Mouse (Mus musculus): ENCODE data around the gene Samd11. TPM values are rescaled to one million over a fixed set of nuclear protein-coding genes. Genes with fewer than 3 reads are reported as not detected.

The Samd11 gene
- polyA plus RNA-seq (2012; rRNA removed) = 14.8 and 17.3 TPM in 2 replicates

DNA sequence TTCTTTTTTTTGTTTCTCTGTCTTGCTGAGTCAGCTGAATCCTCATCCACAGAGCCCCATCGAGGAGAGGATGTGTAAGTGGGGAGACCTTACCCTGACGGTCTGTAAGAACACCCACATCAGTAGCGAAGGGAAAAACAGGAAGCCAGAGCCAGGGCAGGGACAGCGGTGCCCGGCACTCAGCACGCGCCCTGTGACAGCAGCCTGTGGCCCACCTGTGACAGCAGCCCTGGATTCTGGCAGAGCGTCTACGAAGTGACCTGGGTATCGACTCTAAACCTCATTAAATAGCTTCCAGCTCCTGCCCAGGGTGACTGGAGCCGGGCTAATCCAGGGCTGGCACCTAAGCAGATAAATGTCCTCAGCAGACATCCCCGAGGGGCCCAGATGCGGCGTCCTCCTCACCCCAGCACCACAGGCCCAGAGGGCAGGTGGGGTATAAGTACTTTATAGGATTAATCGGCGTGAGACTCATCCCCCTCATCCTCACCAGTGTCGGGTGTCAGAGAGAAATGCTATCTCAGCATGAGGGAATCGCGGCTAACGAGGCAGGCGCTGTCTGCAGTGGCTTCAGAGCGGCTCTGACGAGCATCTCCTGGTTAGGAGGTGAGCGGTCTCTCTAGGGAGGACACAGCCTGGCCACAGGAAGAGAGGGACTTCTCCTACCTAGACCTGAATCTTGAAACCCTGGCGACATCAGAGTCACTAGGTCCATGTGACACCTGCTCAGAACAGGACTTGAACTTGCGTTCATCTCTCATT is at the start of gene Samd11:
TSS of gene Samd11 (minus strand) at position 580 of the 762 bp plus-strand sequence.
- 7% methylated on average over 26 of the region's 26 CpGs for WGBS
- Histone ChIP-seq H3K27ac (ENCODE audit: insufficient read depth, low read length) (peak within 1 kb of the TSS; percentile 49; the same call in 1 of the 2 replicates), H3K4me1 (ENCODE audit: control insufficient read depth, insufficient read depth, insufficient read length) (peaks cover 12% of the 10 kb centered on the region), H3K4me3 (ENCODE audit: extremely low read depth, insufficient read depth, insufficient read length) (peak within 1 kb of the TSS; percentile 47), H3K27me3 (ENCODE audit: control insufficient read depth, insufficient read depth, low read length) (peaks cover 13% of the 10 kb centered on the region), H3K36me3 (ENCODE audit: control insufficient read depth, insufficient read depth, low read length) (no peaks in the 10 kb centered on the region)
- TF ChIP-seq CTCF (IDR thresholded peaks at IDR 0.05; ENCODE audit: extremely low read depth, insufficient read depth, insufficient read length, insufficient replicate concordance) = no peak
- TF ChIP-seq POLR2A (IDR thresholded peaks at IDR 0.05; ENCODE audit: low read depth, low read length) = no peak
- no peak for DNase-seq (ENCODE audit: low read depth in 1 of 2, low spot score in 2 of 2)

DNA sequence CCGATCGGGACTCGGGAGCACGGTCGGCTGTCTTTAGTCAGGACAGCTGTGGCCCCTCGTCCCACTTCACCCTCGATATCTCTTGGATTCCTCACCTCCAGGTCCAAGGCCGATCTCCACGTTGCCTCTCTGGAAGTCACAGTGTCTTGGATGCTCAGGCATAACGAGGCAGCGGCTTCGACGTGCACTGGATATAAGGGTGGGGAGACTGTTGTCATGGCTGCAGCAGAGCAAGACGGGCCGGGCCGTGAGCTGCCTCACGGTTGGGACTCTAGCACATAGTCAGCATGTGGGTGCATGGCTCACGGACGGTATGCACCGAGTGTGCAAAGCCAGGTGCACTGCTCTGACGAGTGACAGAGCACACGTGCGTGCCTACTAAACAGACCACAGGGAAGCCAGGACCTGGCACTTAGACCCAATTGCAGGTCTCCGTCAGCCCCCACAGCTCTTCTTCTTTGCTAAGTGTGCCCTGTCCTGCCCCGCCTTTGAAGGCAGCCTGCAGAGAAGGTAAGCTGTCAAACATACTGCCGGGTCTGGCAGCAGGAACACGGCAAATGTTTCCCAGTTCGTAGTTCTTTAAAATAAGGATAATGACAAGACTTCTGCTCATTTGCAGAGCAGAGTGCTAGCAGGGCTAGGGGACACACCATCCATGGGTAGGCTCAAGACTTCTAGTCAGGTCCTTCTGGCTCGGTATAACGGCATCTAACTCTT is 938 bp downstream of the Samd11 start:
- TF ChIP-seq CTCF (IDR thresholded peaks at IDR 0.05; ENCODE audit: extremely low read depth, insufficient read depth, insufficient read length, insufficient replicate concordance) (no peak), POLR2A (IDR thresholded peaks at IDR 0.05; ENCODE audit: low read depth, low read length) (no peak)
- Histone ChIP-seq H3K36me3 (ENCODE audit: control insufficient read depth, insufficient read depth, low read length) (no peaks in the 10 kb centered on the region), H3K27me3 (ENCODE audit: control insufficient read depth, insufficient read depth, low read length) (peaks cover 13% of the 10 kb centered on the region), H3K27ac (ENCODE audit: insufficient read depth, low read length) (peak overlapping the region; percentile 49; the same call in 1 of the 2 replicates), H3K4me1 (ENCODE audit: control insufficient read depth, insufficient read depth, insufficient read length) (peaks cover 12% of the 10 kb centered on the region), H3K4me3 (ENCODE audit: extremely low read depth, insufficient read depth, insufficient read length) (peak overlapping the region; percentile 47)
- WGBS = 6% methylated on average over 26 of the region's 30 CpGs
- DNase-seq (ENCODE audit: low read depth in 1 of 2, low spot score in 2 of 2) = no peak

DNA sequence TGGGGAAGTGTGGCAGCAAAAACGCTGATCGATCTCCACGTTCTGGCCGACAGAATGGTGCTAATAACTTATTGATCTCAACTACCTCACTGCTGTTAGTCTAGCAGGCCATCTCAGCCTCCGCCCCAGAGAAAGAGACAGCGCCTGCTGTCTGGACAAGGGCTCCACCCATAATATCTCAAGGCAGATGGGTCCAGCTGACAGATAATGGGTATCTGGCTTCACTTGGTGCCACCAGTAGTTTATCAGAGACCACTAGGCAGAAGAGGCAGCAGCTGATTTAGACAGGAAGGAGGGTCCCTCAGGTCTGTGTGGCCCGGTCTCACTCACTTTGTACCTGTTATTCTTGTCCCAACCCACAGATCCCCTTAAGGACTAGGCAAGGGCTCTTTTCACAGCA is 2.4 kb downstream of the Samd11 start:
- Histone ChIP-seq H3K4me3 (ENCODE audit: extremely low read depth, insufficient read depth, insufficient read length) (no peak overlapping the region), H3K27ac (ENCODE audit: insufficient read depth, low read length) (no peak overlapping the region; the same call in 1 of the 2 replicates), H3K27me3 (ENCODE audit: control insufficient read depth, insufficient read depth, low read length) (peaks cover 13% of the 10 kb centered on the region), H3K4me1 (ENCODE audit: control insufficient read depth, insufficient read depth, insufficient read length) (peaks cover 12% of the 10 kb centered on the region), H3K36me3 (ENCODE audit: control insufficient read depth, insufficient read depth, low read length) (peaks cover 3% of the 10 kb centered on the region)
- 40% methylated on average over 7 of the region's 7 CpGs for WGBS
- TF ChIP-seq CTCF (IDR thresholded peaks at IDR 0.05; ENCODE audit: extremely low read depth, insufficient read depth, insufficient read length, insufficient replicate concordance) (no peak), POLR2A (IDR thresholded peaks at IDR 0.05; ENCODE audit: low read depth, low read length) (no peak)
- no peak for DNase-seq (ENCODE audit: low read depth in 1 of 2, low spot score in 2 of 2)

DNA sequence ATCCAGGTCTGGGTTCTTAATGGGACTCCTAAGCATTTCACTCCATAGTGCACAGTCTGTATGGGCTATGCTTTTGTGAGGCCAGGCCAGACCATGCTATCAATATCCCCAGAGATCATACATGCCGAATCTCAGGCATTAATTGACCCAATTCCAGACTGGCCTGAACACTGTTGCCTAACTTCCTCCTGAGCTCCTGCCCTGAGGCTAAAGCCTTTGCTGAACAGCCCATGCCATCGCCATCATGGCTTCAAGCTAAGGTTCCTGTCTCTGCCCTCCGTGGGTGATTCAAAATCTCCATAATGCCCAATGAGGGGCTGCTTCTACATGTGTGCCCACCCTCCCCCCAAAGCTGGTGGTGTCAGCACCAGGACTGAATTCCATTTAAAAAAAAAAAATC is 2.8 kb downstream of the Samd11 start:
- no peak for DNase-seq (ENCODE audit: low read depth in 1 of 2, low spot score in 2 of 2)
- peaks cover 7% of the 10 kb centered on the region for H3K36me3 ChIP-seq (ENCODE audit: control insufficient read depth, insufficient read depth, low read length)
- H3K4me1 ChIP-seq (ENCODE audit: control insufficient read depth, insufficient read depth, insufficient read length) = peaks cover 12% of the 10 kb centered on the region
- WGBS = 40% methylated on average over 3 of the region's 3 CpGs
- H3K27ac ChIP-seq (ENCODE audit: insufficient read depth, low read length) = no peak overlapping the region
- TF ChIP-seq POLR2A (IDR thresholded peaks at IDR 0.05; ENCODE audit: low read depth, low read length) = no peak
- no peak for TF ChIP-seq CTCF (IDR thresholded peaks at IDR 0.05; ENCODE audit: extremely low read depth, insufficient read depth, insufficient read length, insufficient replicate concordance)
- H3K4me3 ChIP-seq (ENCODE audit: extremely low read depth, insufficient read depth, insufficient read length) = no peak overlapping the region
- peaks cover 13% of the 10 kb centered on the region for H3K27me3 ChIP-seq (ENCODE audit: control insufficient read depth, insufficient read depth, low read length)

DNA sequence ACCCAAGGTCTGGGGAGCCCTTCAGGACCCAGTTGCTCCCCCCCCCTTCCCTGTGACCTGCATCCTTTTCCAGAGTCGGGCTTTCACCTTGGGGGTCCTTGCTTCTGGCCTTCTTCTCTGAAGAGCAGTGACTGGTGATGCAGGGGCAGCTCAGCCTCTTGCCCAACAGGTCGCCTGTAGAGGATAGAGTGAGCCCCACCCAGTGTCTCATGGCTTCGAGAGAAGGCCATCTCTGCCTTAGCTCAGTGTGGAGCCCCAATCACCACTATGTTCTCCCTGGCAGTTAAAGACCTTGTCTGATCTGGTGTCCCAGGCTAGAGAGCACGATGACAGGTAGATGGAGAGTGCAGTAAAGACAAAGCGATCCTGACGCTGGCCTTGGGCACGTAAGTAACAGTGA is 3.3 kb downstream of the Samd11 start:
- H3K4me1 ChIP-seq (ENCODE audit: control insufficient read depth, insufficient read depth, insufficient read length) = peaks cover 12% of the 10 kb centered on the region
- H3K27me3 ChIP-seq (ENCODE audit: control insufficient read depth, insufficient read depth, low read length) = peaks cover 13% of the 10 kb centered on the region
- TF ChIP-seq POLR2A (IDR thresholded peaks at IDR 0.05; ENCODE audit: low read depth, low read length) (no peak), CTCF (IDR thresholded peaks at IDR 0.05; ENCODE audit: extremely low read depth, insufficient read depth, insufficient read length, insufficient replicate concordance) (no peak)
- peaks cover 9% of the 10 kb centered on the region for H3K36me3 ChIP-seq (ENCODE audit: control insufficient read depth, insufficient read depth, low read length)
- peak overlapping the region; percentile 12; the same call in 1 of the 2 replicates for H3K27ac ChIP-seq (ENCODE audit: insufficient read depth, low read length)
- no peak for DNase-seq (ENCODE audit: low read depth in 1 of 2, low spot score in 2 of 2)
- WGBS = 57% methylated on average over 7 of the region's 7 CpGs
- H3K4me3 ChIP-seq (ENCODE audit: extremely low read depth, insufficient read depth, insufficient read length) = no peak overlapping the region

DNA sequence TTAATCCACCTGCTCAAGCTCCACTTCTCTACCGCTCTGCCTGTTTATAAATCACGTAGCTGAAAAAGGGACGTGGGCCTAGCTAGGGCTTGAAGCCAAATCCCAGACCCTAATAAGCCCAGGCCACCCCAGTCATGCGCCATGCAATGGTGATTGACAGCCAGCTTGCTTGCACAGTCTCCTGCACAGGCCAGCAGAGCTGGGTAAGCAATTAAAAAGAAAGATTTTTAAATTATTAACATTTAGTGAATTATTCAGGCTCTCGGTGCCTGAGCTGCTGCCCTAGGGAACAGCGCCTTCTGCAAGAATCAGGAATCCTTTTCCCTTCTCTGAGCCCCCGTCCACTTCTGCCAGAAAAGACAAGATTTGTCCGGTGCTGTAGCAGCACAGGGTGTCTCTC is 4.4 kb downstream of the Samd11 start:
- peaks cover 18% of the 10 kb centered on the region for H3K36me3 ChIP-seq (ENCODE audit: control insufficient read depth, insufficient read depth, low read length)
- H3K4me1 ChIP-seq (ENCODE audit: control insufficient read depth, insufficient read depth, insufficient read length) = peaks cover 12% of the 10 kb centered on the region
- DNase-seq (ENCODE audit: low read depth in 1 of 2, low spot score in 2 of 2) = no peak

More for the DNA sequence above, 4.4 kb downstream of the Samd11 start:
- peaks cover 13% of the 10 kb centered on the region for H3K27me3 ChIP-seq (ENCODE audit: control insufficient read depth, insufficient read depth, low read length)
- no peak overlapping the region for H3K4me3 ChIP-seq (ENCODE audit: extremely low read depth, insufficient read depth, insufficient read length)
- no peak overlapping the region for H3K27ac ChIP-seq (ENCODE audit: insufficient read depth, low read length)
- TF ChIP-seq CTCF (IDR thresholded peaks at IDR 0.05; ENCODE audit: extremely low read depth, insufficient read depth, insufficient read length, insufficient replicate concordance) = no peak
- WGBS = 84% methylated on average over 8 of the region's 8 CpGs

All from spleen, adult 2 months (tissue).